Mouse (Mus musculus) ZHBTc4 (cell line): ENCODE data around the gene Hnf1b.

Source experiments
- DNase-seq: peaks from one replicate; pipeline ENCODE4 v3.0.0-alpha.2; 2011; ENCODE audit warnings: low read depth, low spot score

Gene Hnf1b

GRCm38 (mm10) chr11:83849529-83850335 is at the start of gene Hnf1b:
Hnf1b (plus strand) TSS chr11:83850063.
- peak; percentile 54 for DNase-seq

DNA sequence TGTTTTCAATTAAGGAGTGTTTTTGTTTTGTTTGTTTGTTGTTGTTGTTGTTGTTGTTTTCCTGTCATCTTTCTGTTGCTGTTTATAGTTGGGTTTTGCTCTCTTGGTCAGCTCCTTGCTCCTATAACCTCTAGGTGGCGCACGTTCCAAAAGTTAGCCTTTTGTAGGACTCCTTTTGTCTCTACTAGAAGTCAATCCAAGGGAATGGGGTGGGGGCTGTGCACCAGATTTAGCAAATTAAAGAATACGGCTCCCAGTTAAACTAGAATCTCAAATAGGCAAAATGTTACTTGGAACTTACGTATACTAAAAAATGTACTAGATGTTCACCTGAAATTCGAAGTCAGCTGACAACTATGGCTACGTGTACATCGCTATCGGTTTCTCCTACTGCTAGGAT is 47.7 kb upstream of the Hnf1b start:
- peak; percentile 72 for DNase-seq

GRCm38 (mm10) chr11:83802581-83802980 is 47.3 kb upstream of the Hnf1b start:
- DNase-seq = no peak

- DNase-seq = peak; percentile 40
Measured at GRCm38 (mm10) chr11:83810441-83810840, 39.4 kb upstream of the Hnf1b start.

DNA sequence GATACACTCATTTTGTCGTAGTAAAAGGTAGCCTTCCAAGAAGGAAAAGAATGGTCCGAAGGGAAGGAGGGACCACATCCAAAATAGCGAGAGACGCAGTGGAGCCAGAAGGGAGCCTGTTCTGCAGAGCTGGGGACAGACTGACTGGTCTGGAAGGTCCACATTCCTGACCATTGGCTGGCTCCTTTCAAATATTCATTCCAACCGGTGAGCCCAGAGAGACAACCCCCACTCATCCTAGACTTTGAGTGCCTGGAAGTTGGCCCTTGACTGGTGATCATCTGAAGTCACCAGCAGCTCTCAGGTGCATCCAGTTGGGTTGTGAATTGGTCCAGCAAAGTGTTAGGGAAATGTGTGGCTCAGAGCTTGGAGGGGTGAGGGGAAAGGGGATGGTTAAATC is 34.7 kb upstream of the Hnf1b start:
- no peak for DNase-seq

DNA sequence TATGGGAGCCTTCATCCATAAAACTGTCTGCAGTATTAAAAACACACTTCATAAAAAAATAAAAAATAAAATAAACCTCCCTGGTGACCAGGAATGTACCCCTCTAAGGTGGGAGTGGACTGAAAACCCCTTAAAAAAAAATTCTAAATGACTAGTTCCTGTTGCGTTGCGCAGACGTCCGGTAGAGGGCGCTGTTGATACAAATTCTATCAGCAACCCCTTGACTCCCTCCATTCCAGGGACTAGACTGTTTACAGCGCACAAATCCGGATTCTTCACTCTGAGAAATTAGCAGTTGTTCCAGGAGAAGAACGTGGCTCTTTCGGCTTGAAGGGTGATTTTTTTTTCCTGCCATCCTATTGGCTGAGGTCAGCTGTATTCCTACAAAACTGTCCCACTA is 34.2 kb upstream of the Hnf1b start:
- peak; percentile 83 for DNase-seq

GRCm38 (mm10) chr11:83817048-83817447 is 32.8 kb upstream of the Hnf1b start:
- DNase-seq = no peak

GRCm38 (mm10) chr11:83817994-83818393 is 31.9 kb upstream of the Hnf1b start:
- no peak for DNase-seq

DNA sequence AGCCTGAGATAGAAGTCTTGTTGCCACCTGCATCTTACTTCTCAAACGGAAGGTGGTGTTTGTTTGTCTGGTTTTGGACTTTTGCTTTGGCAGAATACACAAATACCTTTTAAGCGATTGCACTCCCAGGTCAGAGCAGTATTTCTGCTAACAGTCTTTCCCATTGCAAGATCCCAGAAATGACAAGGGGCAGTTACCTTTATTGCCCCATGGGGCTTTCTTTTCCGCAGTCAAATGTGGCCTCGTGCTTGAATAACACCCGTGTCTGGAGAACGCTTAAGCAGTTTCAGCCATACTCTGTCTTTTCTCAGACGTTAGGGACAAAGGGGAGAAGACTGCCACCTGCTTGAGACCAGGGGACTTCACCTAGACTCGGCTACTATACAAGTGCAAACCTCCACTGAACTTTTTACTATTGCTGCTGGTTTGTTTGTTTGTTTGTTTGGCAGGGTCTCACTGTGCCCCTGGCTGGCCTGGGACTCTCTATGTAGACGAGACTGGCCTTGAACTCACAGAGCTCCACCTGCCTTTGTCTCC is 31.2 kb upstream of the Hnf1b start:
- DNase-seq = no peak

DNA sequence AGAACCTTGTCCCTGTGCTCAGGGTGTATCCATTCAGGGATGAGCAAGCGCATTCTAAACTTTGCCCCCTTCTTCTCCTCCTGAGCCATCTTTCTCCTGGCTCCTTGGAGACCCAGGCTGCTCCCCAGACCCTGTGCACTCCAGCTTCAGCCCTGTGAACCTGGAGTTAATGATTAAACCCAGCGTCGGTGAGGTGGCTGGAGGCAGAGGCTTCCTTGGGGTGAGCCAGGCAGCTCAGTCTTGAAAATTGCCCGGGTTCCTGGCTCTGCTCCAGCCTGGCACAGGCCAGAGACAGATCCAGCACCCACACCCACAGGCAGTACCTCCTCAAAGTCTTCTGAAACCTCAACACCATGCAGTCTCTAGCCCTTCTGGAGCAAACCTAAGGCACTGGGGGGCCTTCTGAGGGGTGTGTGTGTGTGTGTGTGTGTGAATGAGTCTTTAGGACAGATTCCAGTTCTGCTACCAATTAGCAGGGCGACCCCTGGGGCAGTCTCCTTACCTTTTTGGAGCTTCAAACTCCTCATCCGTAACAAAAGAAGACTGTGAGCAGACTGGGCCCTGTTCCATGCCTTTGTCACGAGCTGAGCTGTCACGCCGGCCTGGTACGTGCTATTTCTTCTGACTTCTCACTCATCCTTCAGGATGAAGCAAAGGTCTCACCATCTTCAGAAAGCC is 29.9 kb upstream of the Hnf1b start:
- DNase-seq = no peak

DNA sequence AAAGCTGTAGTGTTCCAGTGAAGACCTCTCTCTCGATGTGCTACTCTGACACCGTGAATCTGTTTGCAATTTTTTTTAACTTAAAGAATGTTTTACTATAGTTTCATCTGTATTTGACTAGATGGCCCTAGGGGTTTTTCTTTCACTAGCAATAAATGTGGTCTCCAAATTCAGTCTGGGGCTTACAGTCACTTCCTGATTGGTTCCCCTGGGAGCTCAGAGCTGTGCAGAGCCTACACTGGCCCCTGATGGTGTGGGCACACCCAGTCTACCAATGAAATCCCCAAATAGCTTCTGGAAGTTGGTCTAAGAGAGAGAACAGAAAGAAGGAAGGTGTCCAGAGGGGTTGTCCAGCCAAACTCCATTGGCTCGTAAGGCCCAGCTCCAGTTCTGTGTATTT is 23.7 kb upstream of the Hnf1b start:
- no peak for DNase-seq

DNA sequence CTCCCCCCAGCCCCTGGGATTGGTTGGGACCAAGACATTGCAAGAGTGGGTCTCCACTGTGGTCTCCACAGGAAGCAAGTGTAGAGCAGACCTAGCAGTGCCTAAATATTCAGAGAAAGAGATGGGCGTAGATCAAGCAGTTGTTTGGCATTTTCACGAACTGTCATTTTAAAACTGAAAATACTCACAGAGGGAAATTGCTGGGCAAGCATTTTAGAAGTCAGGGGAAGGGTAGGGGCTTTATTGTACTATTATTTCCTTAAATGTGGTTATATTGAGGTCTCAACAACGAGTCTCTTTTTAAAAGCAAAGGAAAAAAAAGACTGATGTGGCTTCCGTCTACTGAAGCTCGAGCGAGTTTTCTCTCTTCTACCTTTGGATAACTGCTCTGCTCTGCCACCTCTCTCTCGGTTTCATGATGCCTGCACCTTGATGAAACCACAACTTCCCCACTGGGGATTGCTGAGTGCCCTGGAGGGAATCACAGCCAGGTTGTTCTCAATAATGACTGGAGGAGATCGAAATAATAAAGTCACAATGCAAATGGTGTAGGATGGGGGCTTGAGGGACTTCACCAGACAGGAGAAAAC is 21.2 kb upstream of the Hnf1b start:
- DNase-seq = no peak

- DNase-seq = peak; percentile 76
Measured at GRCm38 (mm10) chr11:83832389-83832788, 17.5 kb upstream of the Hnf1b start.

GRCm38 (mm10) chr11:83833517-83833916 is 16.3 kb upstream of the Hnf1b start:
- no peak for DNase-seq

DNA sequence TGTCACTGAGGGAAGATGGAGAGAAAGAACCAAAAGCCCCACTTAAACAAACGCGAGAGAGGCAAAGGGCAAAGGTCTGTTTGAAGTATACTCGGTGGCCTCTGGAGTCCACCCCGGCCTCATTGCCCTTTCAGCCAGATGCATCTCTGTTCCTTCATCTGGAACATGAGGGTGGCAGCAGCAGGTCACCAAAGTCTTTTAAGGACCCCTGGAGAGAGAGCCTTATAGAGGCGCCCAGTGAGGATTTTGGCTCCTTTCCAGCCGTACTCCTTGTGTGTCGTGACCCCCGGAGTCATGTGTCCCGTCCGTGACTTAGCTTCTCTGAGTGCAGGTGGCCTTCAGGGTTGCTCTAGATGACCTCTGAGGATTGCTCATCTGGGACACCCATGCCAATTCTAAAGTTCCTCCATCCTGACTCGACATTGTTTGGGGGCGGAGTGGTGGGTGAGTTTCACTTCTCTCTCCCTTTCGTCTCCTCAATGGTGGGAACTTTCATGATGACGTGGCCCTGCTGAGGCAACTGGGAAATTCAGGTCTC is 15.8 kb upstream of the Hnf1b start:
- no peak for DNase-seq

GRCm38 (mm10) chr11:83839451-83839850 is 10.4 kb upstream of the Hnf1b start:
- DNase-seq = no peak

GRCm38 (mm10) chr11:83843534-83843933 is 6.3 kb upstream of the Hnf1b start:
- no peak for DNase-seq

- peak; percentile 49 for DNase-seq
Measured at GRCm38 (mm10) chr11:83850586-83851272, 866 bp downstream of the Hnf1b start.

DNA sequence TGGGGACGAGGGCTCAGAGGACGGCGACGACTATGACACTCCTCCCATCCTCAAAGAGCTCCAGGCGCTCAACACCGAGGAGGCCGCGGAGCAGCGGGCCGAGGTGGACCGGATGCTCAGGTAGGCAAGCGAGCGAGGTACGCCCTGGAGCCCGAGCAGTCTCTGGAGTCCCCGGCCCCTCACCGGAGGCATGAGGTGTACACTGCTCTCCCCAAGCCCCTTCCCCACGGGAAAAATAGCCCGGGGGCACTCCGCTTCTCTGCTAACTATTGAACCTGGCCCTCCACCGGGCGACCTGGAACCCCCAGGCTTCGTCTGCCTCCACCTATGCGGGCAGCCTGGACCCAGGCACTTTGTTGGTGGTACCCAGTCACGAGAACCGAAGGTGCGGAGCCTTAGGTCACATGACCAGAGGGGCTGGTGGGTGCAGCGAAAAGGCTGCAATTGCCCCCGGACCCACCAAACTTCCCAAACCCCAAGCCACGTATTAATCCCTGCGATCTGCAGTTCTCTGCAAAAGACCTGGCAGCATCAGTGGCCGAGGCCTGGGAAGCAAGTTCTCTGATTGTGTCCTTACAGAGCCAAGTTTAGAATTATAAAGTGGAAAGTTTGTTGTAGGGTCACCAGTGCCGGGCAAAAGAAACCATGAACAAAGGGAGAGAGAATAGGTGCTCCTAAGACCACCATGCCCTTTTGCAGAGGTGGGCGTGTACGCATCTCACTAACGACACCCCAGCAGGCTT is 1.6 kb downstream of the Hnf1b start:
- DNase-seq = peak; percentile 55

DNA sequence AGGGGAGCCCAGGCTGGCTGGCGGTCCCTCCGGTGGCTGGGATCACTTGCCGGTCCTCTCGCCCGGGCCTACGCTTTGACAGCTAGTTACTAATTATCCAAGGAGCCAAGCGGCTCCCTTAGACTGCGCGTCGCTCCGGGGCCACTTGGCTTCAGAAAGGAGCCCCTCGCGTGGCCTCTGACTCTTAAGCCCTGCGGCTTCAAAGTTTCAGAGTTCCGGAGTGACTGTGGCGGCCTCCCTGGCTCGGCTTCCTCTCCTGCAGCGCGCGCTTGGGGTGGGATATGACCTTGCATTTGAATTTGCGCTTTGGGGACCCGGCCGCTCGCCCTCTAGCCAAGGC is 2.1 kb downstream of the Hnf1b start:
- DNase-seq = peak; percentile 58
